Mouse (Mus musculus) MEL (cell line): ENCODE measurements around the gene Slc39a9.

Experiments
- CTCF ChIP-seq, 3 experiments: IDR thresholded peaks in 2 of 3; conservative IDR thresholded peaks in 1 of 3; 2 replicates each; pipeline ENCODE4 v1.5.1; 2011 to 2012; ENCODE audit warnings: low read length in 3 of 3, low read depth in 2 of 3, mild to moderate bottlenecking in 2 of 3, improper control_type of control experiment in 1 of 3, inconsistent platforms in 1 of 3, mixed read lengths in 1 of 3, moderate library complexity in 1 of 3; ENCODE audit not compliant: control insufficient read depth in 1 of 3, insufficient read depth in 1 of 3, poor library complexity in 1 of 3, severe bottlenecking in 1 of 3
- GATA1 ChIP-seq: IDR thresholded peaks from 2 replicates; pipeline ENCODE4 v1.6.1; 2011; ENCODE audit warnings: low read depth, low read length, improper control_type of control experiment
- HCFC1 ChIP-seq: IDR thresholded peaks from 2 replicates; pipeline ENCODE4 v1.6.1; 2012; ENCODE audit warnings: low read depth, mild to moderate bottlenecking, inconsistent platforms, low read length, improper control_type of control experiment, moderate library complexity
- MAZ ChIP-seq: IDR thresholded peaks from 2 replicates; pipeline ENCODE4 v1.6.1; 2012; ENCODE audit warnings: low read depth, mild to moderate bottlenecking, inconsistent platforms, low read length, improper control_type of control experiment
- POLR2A ChIP-seq, 2 experiments: IDR thresholded peaks; 2 replicates each; pipeline ENCODE4 v1.6.1; 2011 to 2012; ENCODE audit warnings: low read length in 2 of 2, mild to moderate bottlenecking in 2 of 2, control low read depth in 1 of 2, improper control_type of control experiment in 1 of 2, low read depth in 1 of 2, moderate library complexity in 1 of 2; ENCODE audit not compliant: control insufficient read depth in 1 of 2, insufficient read depth in 1 of 2, poor library complexity in 1 of 2
- RAD21 ChIP-seq: IDR thresholded peaks from 2 replicates; pipeline ENCODE4 v1.6.1; 2011; ENCODE audit warnings: mild to moderate bottlenecking, low read depth, low read length, improper control_type of control experiment
- SIN3A ChIP-seq: IDR thresholded peaks from 2 replicates; pipeline ENCODE4 v1.6.1; 2012; ENCODE audit warnings: low read length, improper control_type of control experiment, inconsistent platforms
- TCF12 ChIP-seq: IDR thresholded peaks from 2 replicates; pipeline ENCODE4 v1.6.1; 2014; ENCODE audit warnings: low read depth, mild to moderate bottlenecking, inconsistent platforms, low read length, improper control_type of control experiment, moderate library complexity
- UBTF ChIP-seq: IDR thresholded peaks from 2 replicates; pipeline ENCODE4 v1.6.1; 2012; ENCODE audit warnings: low read depth, mild to moderate bottlenecking, inconsistent platforms, low read length, improper control_type of control experiment, moderate library complexity, borderline replicate concordance; ENCODE audit not compliant: insufficient read depth

GRCm38 (mm10) chr12:80595566-80595965 is 48.1 kb upstream of the Slc39a9 start:
- 0 out of 2 replicates have a peak, but pooled peaks have one; percentile 20 for TF ChIP-seq HCFC1
- TF ChIP-seq RAD21 = no peak
- TF ChIP-seq CTCF (IDR thresholded peaks at IDR 0.05 in 2 of 3, conservative IDR thresholded peaks at IDR 0.05 in 1 of 3; ENCODE audit: control insufficient read depth in 1 of 3, insufficient read depth in 1 of 3, low read depth in 2 of 3, low read length in 3 of 3, poor library complexity in 1 of 3, severe bottlenecking in 1 of 3) = 0 out of 6 replicates have a peak, but pooled peaks of 1 of the 3 experiments have one; percentile 5
- peak; percentile 74; the same call in 1 of the 2 replicates for TF ChIP-seq MAZ
- peak; percentile 92 for TF ChIP-seq TCF12
- TF ChIP-seq GATA1 = peak; percentile 85
- no peak for TF ChIP-seq POLR2A (IDR thresholded peaks at IDR 0.05; ENCODE audit: control insufficient read depth in 1 of 2, insufficient read depth in 1 of 2, low read depth in 1 of 2, low read length in 2 of 2, poor library complexity in 1 of 2)
- TF ChIP-seq UBTF = no peak
- no peak for TF ChIP-seq SIN3A
